Mouse (Mus musculus) neural tube, embryonic 15.5 days (tissue): ENCODE data around the gene Astn2. TPM values are rescaled to one million over a fixed set of nuclear protein-coding genes. Genes with fewer than 3 reads are reported as not detected.

Experiments
- ATAC-seq: fragments of 200-750 bp; cut with Nextera tagmentation; 2 replicates; pipeline ENCODE4 v1.8.0; 2017; ENCODE audit warnings: mild to moderate bottlenecking, moderate TSS enrichment, moderate library complexity; ENCODE audit not compliant: low FRiP score
- H3K27ac ChIP-seq: fragments of 300-500 bp; sonication (generic); replicated peaks from 2 replicates; pipeline ENCODE4 v1.5.1; 2015; ENCODE audit warnings: mild to moderate bottlenecking, inconsistent platforms
- H3K27me3 ChIP-seq: fragments of 300-500 bp; sonication (generic); replicated peaks from 2 replicates; pipeline ENCODE4 v1.6.1; 2015; ENCODE audit warnings: inconsistent platforms
- H3K36me3 ChIP-seq: fragments of 300-500 bp; sonication (generic); 2 replicates; pipeline ENCODE4 v1.6.1; 2015; ENCODE audit warnings: inconsistent platforms
- H3K4me1 ChIP-seq: fragments of 300-500 bp; sonication (generic); 2 replicates; pipeline ENCODE4 v1.6.1; 2015; ENCODE audit warnings: inconsistent platforms
- H3K4me2 ChIP-seq: fragments of 300-500 bp; sonication (generic); 2 replicates; pipeline ENCODE4 v1.6.1; 2015; ENCODE audit warnings: inconsistent platforms, mild to moderate bottlenecking, moderate library complexity
- H3K4me3 ChIP-seq: fragments of 300-500 bp; sonication (generic); replicated peaks from 2 replicates; pipeline ENCODE4 v1.5.1; 2015; ENCODE audit warnings: mild to moderate bottlenecking, inconsistent platforms
- H3K9ac ChIP-seq: fragments of 300-500 bp; sonication (generic); replicated peaks from 2 replicates; pipeline ENCODE4 v1.6.1; 2015; ENCODE audit warnings: mild to moderate bottlenecking, inconsistent platforms
- H3K9me3 ChIP-seq: fragments of 300-500 bp; sonication (generic); replicated peaks from 2 replicates; pipeline ENCODE4 v1.6.1; 2016; ENCODE audit warnings: inconsistent platforms
- WGBS: fragments of 180-500 bp; shearing (Covaris S2); methylation state at CpG from one replicate; pipeline ENCODE4 v1.1.7; 2015; ENCODE audit warnings: mixed read lengths; 5-methylcytosine and 5-hydroxymethylcytosine counted together
- polyA plus RNA-seq: library from polyadenylated mRNA; unstranded; fragments of >200 nt; fragmentation: Nextera tagmentation; extraction: Ambion mirVana; gene quantifications from 2 replicates; pipeline ENCODE4 v1.2.1, GENCODE M21; 2015

Astn2 gene
- polyA plus RNA-seq, 1 experiment from 2014 or later = 3.9 TPM

DNA sequence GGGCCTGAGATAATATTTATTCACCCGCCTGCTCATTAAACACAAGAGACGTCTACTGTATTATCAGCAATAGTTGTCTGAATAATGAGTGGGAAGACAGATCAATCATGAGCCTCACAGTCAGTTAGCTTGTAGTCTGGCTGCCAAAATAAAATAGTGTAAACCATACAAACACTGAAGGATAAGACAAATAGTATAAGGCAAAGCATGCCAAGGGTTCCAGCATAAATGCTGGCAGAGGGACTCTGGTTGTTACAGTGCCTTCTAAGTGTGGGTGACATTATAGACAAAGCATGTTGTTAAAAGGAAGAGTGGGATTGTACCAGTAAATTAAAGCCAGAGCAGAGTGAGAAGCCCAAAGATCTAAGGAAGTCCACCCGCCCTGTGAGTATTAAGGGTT is 784.3 kb downstream of the Astn2 start:
- WGBS = 78% methylated on average over 3 of the region's 3 CpGs
- no peaks in the 10 kb centered on the region for H3K9me3 ChIP-seq
- no peak overlapping the region for H3K9ac ChIP-seq
- peaks cover 31% of the 10 kb centered on the region for H3K36me3 ChIP-seq
- no peak overlapping the region for H3K4me2 ChIP-seq
- no peaks in the 10 kb centered on the region for H3K4me1 ChIP-seq
- H3K27me3 ChIP-seq = no peaks in the 10 kb centered on the region
- no peak for ATAC-seq
- H3K27ac ChIP-seq = no peak overlapping the region
- no peak overlapping the region for H3K4me3 ChIP-seq

DNA sequence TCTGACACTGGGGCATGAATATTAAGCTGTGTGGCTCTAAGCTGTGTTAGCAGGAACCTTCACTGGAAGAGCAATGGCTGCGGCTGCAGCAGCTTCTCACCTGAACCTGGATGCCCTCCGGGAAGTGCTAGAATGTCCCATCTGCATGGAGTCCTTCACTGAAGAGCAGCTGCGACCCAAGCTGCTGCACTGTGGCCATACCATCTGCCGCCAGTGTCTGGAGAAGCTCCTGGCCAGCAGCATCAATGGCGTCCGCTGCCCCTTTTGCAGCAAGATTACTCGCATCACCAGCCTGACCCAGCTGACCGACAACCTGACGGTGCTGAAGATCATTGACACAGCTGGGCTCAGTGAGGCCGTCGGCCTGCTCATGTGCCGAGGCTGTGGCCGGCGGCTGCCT is 791.3 kb downstream of the Astn2 start:
- Histone ChIP-seq H3K4me2 (no peak overlapping the region), H3K4me3 (no peak overlapping the region), H3K4me1 (peaks cover 31% of the 10 kb centered on the region), H3K27ac (no peak overlapping the region), H3K27me3 (no peaks in the 10 kb centered on the region), H3K9me3 (no peaks in the 10 kb centered on the region), H3K9ac (no peak overlapping the region), H3K36me3 (peaks cover 43% of the 10 kb centered on the region)
- WGBS = 95% methylated on average over 14 of the region's 14 CpGs
- no peak for ATAC-seq

GRCm38 (mm10) chr4:65610896-65611295 is 793.5 kb downstream of the Astn2 start:
- Histone ChIP-seq H3K36me3 (peaks cover 29% of the 10 kb centered on the region), H3K27ac (no peak overlapping the region), H3K9me3 (no peaks in the 10 kb centered on the region), H3K4me3 (no peak overlapping the region), H3K9ac (no peak overlapping the region), H3K27me3 (no peaks in the 10 kb centered on the region), H3K4me1 (peaks cover 53% of the 10 kb centered on the region), H3K4me2 (no peak overlapping the region)
- ATAC-seq = no peak
- 13% methylated on average over 6 of the region's 6 CpGs for WGBS

DNA sequence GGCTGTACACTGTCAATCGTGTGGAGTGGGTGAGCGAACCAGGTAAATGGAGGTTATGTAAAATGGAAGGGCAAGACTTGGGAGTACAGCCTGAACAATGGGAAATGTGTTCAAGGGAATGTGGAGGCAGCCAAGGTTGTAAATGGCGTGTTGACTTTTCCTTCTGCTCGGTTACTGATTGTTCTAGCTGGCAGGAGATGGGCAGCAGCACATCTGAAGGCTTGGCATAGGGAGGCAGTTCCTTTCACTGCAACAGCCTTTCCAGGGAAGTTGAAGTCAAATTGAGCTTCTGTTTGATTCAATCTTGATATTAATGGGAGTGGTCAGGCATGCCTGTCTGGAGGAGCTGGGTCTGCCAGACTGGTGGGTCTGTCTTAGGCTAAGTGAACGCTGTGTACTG is 794.1 kb downstream of the Astn2 start:
- peaks cover 54% of the 10 kb centered on the region for H3K4me1 ChIP-seq
- no peak overlapping the region for H3K4me3 ChIP-seq
- no peak overlapping the region for H3K27ac ChIP-seq
- peaks cover 24% of the 10 kb centered on the region for H3K36me3 ChIP-seq
- no peak for ATAC-seq
- no peaks in the 10 kb centered on the region for H3K27me3 ChIP-seq
- H3K9me3 ChIP-seq = no peaks in the 10 kb centered on the region
- H3K4me2 ChIP-seq = no peak overlapping the region
- no peak overlapping the region for H3K9ac ChIP-seq
- WGBS = 69% methylated on average over 5 of the region's 5 CpGs

DNA sequence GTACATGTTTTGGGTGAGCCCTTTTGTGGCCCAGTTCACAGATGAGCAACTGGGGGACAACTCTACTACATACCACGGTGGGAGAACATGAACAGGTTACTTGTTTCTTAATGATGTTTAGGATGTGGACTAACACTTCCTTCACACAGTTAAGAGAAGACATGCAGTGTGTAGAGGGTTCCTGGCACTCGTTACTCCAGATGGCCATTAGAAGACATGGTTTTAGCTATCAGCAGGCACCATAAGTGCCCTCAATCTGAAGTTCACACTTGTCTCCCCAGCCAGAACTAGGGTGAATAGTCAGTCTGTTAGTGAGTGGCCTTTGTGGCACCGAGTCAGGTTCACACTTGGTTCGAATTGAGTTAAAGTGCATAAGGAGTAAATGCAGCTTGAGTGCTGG is 796.3 kb downstream of the Astn2 start:
- Histone ChIP-seq H3K9ac (no peak overlapping the region), H3K4me3 (no peak overlapping the region), H3K36me3 (peaks cover 2% of the 10 kb centered on the region), H3K4me1 (peaks cover 59% of the 10 kb centered on the region), H3K27ac (no peak overlapping the region), H3K27me3 (no peaks in the 10 kb centered on the region), H3K9me3 (no peaks in the 10 kb centered on the region), H3K4me2 (no peak overlapping the region)
- 95% methylated on average over 4 of the region's 4 CpGs for WGBS
- ATAC-seq = no peak

- Histone ChIP-seq H3K4me1 (peaks cover 58% of the 10 kb centered on the region), H3K36me3 (no peaks in the 10 kb centered on the region), H3K4me3 (peak overlapping the region; percentile 13; the same call in 1 of the 2 replicates), H3K27ac (no peak overlapping the region), H3K9ac (no peak overlapping the region), H3K9me3 (no peaks in the 10 kb centered on the region), H3K4me2 (peak overlapping the region; percentile 57), H3K27me3 (no peaks in the 10 kb centered on the region)
- 79% methylated on average over 10 of the region's 10 CpGs for WGBS
- ATAC-seq = no peak
These were observed 797.2 kb downstream of the Astn2 start for GRCm38 (mm10) chr4:65607184-65607631.

DNA sequence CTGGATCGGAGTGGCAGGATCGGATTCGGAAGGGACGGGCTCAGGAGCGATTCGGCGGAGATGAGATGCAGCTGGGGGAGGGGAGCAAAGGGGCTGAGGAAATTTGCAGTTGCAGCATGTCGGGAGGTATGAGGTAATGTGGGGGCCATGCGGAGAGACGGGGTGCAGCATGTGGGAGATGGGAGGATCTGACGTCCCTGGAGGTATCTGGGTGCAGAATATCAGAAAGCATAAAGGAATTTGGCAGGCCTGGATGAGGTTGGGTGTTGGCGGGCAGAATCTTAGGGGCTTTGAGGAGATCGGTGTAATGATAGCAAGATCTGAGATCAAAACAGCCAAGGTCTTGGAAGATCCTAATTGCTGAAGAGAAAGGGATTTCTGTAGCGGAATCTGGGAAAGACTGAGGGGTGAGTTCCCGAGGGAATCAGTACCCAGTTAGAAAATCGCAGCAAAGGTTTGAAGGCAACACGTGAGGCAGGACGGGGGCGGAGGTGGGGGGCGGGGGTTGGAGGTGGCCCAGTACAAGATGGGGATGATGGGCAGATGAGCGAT is 799.2 kb downstream of the Astn2 start:
- WGBS = under 1% methylated on average over 21 of the region's 21 CpGs
- Histone ChIP-seq H3K4me1 (peaks cover 42% of the 10 kb centered on the region), H3K9ac (peak overlapping the region; percentile 86), H3K36me3 (no peaks in the 10 kb centered on the region), H3K4me2 (peak overlapping the region; percentile 57), H3K27me3 (no peaks in the 10 kb centered on the region), H3K27ac (peak overlapping the region; percentile 91), H3K4me3 (peak overlapping the region; percentile 78), H3K9me3 (no peaks in the 10 kb centered on the region)
- ATAC-seq = peak; percentile 88

DNA sequence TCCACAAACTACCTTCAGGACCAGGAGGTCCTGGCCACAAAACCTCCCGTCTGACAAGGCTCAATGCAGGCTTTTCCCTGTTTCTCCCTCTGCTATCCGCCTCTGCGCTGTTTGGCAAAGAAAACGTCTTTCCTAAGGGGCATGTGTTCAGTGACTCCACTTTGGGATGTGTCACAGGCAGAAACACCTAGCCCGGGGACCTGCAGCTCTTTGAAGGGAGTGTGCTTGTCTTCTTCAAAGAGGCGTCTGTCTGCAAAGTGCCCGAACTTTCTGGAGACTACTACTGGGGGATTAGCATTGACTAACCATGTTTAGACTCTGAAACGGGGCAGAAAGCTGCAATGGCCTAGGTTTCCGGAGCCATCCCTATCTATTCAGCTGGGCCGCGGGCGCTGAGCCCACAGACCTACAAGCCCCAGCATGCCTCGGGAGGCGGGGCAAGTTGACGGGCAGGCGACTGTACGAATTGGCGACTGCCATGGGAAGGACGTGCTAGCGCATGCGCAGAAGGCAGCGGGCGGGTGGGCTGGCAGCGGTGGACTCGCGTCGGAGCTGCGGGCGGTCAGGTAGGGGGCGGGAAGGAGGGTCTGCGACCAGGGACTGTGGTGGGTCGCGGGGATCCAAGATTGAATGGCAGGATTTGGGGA is 799.8 kb downstream of the Astn2 start, which contains the start of gene Trim32:
Gene Trim32 (plus strand): TSS at position 483 of the 647 bp plus-strand sequence.
- no peaks in the 10 kb centered on the region for H3K9me3 ChIP-seq
- H3K4me1 ChIP-seq = peaks cover 38% of the 10 kb centered on the region
- H3K4me3 ChIP-seq = peak within 1 kb of the TSS; percentile 78
- H3K9ac ChIP-seq = peak within 1 kb of the TSS; percentile 86
- peak within 1 kb of the TSS; percentile 57 for H3K4me2 ChIP-seq
- peak within 1 kb of the TSS; percentile 91 for H3K27ac ChIP-seq
- H3K27me3 ChIP-seq = no peaks in the 10 kb centered on the region
- WGBS = 3% methylated on average over 33 of the region's 33 CpGs
- H3K36me3 ChIP-seq = no peaks in the 10 kb centered on the region
- peak; percentile 97 for ATAC-seq

DNA sequence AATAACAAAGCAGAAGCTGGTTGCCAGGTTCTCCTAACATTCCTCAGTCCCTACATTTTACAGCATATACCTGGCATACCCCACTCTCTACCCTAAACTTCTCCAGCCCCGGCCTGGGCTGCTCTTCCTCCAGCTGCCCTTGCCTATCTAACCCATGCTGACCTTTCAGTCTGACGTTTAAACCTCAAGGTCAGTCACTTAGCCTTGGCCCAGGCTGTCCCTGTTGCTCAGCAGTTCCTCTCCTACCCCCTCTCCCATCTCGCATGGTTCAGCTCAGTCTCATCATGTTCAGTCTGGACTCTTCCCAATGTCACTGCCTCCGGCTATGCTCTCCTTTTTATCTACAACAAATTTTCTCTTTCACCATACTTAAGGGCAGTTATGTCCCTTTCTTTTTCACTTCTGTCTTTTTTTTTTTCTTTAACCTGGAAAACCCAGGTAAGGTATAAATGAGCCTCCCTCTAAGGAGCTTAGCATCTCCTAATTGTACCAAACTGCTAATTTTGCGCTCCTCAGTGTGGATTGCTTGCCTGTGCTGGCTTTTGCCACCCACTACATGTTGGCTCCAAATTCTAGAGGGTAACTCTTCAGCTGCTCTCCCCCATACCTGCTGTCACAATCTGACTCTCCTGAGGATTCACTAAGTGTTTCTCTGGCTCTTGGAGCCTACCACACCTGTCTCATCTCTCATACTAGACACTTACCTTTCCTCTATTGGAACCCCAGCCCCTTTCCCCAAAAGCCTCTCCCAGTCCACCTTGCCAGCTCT is 809.6 kb downstream of the Astn2 start:
- no peak for ATAC-seq
- H3K4me2 ChIP-seq = no peak overlapping the region
- H3K36me3 ChIP-seq = no peaks in the 10 kb centered on the region
- 84% methylated on average over 5 of the region's 5 CpGs for WGBS
- no peaks in the 10 kb centered on the region for H3K27me3 ChIP-seq
- no peak overlapping the region for H3K4me3 ChIP-seq
- no peak overlapping the region for H3K27ac ChIP-seq
- no peaks in the 10 kb centered on the region for H3K9me3 ChIP-seq
- no peaks in the 10 kb centered on the region for H3K4me1 ChIP-seq
- H3K9ac ChIP-seq = no peak overlapping the region

- ATAC-seq = peak; percentile 72; the same call in 1 of the 2 replicates
- no peak overlapping the region for H3K27ac ChIP-seq
- no peak overlapping the region for H3K4me2 ChIP-seq
- H3K9me3 ChIP-seq = no peaks in the 10 kb centered on the region
- H3K36me3 ChIP-seq = no peaks in the 10 kb centered on the region
- no peak overlapping the region for H3K4me3 ChIP-seq
- H3K9ac ChIP-seq = no peak overlapping the region
- H3K27me3 ChIP-seq = no peaks in the 10 kb centered on the region
- no peaks in the 10 kb centered on the region for H3K4me1 ChIP-seq
These were observed 814.6 kb downstream of the Astn2 start for GRCm38 (mm10) chr4:65589780-65590179.

DNA sequence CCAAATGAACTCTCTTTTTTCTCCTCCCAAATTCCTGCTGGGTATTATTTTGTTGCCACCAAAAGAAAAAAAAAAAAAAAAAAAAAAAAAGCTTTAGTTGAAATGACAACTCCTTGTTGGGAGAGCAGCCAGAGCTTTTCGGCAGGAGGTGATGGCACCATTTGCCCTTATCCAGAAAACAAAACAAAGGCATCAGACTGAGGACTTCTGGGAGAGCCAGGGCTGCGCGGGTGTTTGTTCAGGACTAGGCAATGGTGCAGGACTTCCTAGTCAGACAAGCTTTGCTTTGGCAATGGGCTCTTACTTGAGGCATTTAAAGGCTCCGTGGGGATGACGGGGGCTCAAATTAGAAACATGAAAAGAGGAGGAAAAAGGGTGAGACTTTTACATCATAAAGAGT is 817.5 kb downstream of the Astn2 start:
- whole genome bisulfite sequencing = 60% methylated on average over 5 of the region's 5 CpGs
- Histone ChIP-seq H3K36me3 (no peaks in the 10 kb centered on the region), H3K4me1 (no peaks in the 10 kb centered on the region), H3K4me3 (no peak overlapping the region), H3K4me2 (no peak overlapping the region), H3K9me3 (no peaks in the 10 kb centered on the region), H3K27me3 (no peaks in the 10 kb centered on the region), H3K9ac (no peak overlapping the region), H3K27ac (no peak overlapping the region)
- ATAC-seq = no peak

- 82% methylated on average over 1 of the region's 1 CpGs for WGBS
- H3K9me3 ChIP-seq = no peaks in the 10 kb centered on the region
- no peak for ATAC-seq
- no peaks in the 10 kb centered on the region for H3K36me3 ChIP-seq
- H3K4me1 ChIP-seq = no peaks in the 10 kb centered on the region
- no peak overlapping the region for H3K9ac ChIP-seq
- no peaks in the 10 kb centered on the region for H3K27me3 ChIP-seq
- no peak overlapping the region for H3K4me2 ChIP-seq
- no peak overlapping the region for H3K4me3 ChIP-seq
- no peak overlapping the region for H3K27ac ChIP-seq
These were observed 824.2 kb downstream of the Astn2 start for GRCm38 (mm10) chr4:65580254-65580653.
